Mouse (Mus musculus) gastrocnemius, postnatal 25 days (tissue): ENCODE data around the gene Ecm2. TPM values are rescaled to one million over a fixed set of nuclear protein-coding genes. Genes with fewer than 3 reads are reported as not detected.
A peak's percentile ranks its signal among the peaks of the same experiment; 100 is the strongest.

Experiments used
- DNase-seq: peaks from one replicate; pipeline ENCODE4 v3.0.0; 2022
- total RNA-seq, 2 experiments: library from RNA; stranded (reverse); gene quantifications; 1 replicate in 1 of 2; 2 replicates in 1 of 2; pipeline ENCODE4 v1.2.3; 2021

Gene Ecm2
- total RNA-seq, 2 experiments from 2014 or later: 9.6 to 10.9 TPM

DNA sequence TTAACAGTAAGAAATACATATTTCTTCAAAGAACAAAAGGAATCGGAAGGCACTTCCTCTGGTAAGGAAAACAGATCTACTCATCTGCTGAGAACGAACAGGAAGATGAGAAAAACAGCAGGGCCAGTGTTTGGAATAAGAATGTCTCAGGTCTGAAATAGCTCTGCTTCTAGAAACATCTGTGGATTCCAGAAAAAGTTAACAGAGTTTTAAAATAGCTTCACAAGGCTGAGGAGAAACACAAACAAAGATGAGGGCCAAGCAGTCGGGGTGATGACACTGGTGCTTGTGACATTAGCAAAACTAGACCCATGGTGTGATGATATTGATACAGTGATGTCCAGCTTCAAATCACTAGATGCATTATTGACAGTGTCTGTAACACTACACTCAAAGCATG is 2.6 kb downstream of the Ecm2 start:
- peak; percentile 21 for DNase-seq

DNA sequence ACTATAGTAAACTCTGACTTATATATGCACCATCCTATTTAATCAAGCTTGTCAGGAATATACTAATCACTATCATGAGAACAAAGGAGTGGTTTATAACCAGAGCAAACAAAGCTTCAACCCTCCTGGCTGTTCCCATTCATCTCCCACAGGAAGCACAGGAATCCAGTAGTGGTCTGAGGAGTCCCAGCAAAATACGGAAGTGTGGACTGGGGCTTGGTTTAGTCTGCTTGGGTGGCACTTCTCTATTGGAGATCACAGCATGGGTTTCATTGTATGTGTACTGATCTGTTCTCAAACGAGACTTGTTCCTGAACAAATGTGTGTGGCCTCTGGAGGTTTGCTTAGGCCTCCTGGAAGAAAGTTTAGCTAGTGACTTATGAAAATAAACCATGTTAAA is 14.2 kb downstream of the Ecm2 start:
- no peak for DNase-seq

DNA sequence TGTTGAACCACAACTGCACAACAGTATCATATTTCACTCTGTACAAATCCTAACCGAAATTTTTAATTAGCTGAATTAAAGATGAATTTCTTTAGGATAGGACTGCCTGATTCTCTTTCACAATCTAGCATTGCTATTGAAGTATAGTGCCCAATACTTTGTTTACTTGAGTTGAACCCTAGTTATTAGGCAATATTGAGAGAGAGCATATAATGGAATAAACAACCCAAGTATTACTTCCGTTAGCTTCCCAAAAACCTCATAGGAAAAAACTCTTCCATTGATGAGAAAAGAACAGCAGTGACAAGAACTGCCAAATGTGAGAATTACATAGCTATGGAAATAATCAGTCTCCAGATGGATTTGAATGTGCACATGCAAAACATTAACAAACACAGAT is 21.6 kb downstream of the Ecm2 start:
- no peak for DNase-seq

GRCm38 (mm10) chr13:49530636-49531035 is 26.0 kb downstream of the Ecm2 start:
- DNase-seq: no peak

- no peak for DNase-seq
Measured at GRCm38 (mm10) chr13:49536946-49537345, 32.3 kb downstream of the Ecm2 start.

DNA sequence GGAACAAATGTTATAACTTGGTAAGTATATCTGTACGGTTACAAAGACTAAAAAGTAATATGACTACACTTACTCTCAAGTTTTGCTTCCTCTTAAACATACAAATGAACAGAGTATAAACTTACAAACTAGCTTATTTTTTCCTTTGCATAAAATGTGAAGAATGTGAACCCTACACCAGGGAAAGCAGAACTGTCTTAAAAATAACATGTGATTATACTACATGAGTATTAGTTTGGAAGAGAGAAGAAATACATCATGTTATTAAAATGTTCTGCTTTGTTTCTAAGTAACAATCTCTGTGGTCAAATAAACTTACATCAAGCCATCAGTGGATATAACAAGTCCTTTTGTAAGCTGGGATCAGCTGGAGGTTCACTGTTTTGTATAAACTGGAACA is 34.1 kb downstream of the Ecm2 start:
- DNase-seq: no peak

DNA sequence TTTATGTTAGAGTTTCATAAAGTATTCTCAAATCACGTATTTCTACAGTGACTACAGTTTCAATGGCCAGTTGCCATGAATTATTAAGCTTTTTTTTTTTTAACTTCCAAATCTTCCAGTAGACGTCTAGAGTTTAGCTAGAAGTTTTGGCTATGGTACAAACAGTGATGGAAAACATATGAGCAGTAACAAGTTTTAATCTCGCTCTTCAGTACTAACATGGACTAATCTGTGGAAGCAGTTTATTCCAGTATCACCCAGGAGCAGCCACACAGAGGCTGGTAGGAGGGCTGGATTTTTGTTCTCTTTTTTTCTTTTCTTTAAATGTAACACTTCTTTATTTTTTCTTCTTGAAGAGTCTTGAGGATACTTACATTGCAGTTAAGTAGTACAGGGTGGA is 39.7 kb downstream of the Ecm2 start, which contains the start of gene Aspn:
Gene Aspn (plus strand): TSS at position 165 of the 400 bp plus-strand sequence.
- DNase-seq: no peak

- DNase-seq: no peak
Measured at GRCm38 (mm10) chr13:49545646-49546045, 41.0 kb downstream of the Ecm2 start.

DNA sequence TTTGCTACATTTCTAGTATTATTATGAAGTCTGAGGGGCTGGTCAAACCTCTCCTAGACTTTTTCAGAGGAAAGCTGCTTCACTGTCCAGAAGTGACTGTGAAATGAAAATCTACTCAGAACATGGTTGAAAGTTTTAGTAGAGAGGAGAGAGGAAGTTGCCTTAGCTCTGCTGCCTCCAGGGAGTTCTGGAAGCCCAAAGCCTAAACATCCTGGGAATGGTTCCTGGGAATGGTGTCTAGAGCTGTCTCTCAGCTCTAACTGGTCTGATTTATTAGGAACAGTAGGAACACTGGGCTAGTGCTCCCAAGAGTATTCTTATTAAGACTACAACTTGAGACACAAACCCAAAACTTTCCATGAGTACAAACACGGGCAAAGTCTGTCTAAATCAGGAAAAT is 41.9 kb downstream of the Ecm2 start:
- DNase-seq: peak; percentile 37

- DNase-seq: no peak
Measured at GRCm38 (mm10) chr13:49547563-49548150, 43.0 kb downstream of the Ecm2 start.

- no peak for DNase-seq
Measured at GRCm38 (mm10) chr13:49549616-49550015, 45.0 kb downstream of the Ecm2 start.

DNA sequence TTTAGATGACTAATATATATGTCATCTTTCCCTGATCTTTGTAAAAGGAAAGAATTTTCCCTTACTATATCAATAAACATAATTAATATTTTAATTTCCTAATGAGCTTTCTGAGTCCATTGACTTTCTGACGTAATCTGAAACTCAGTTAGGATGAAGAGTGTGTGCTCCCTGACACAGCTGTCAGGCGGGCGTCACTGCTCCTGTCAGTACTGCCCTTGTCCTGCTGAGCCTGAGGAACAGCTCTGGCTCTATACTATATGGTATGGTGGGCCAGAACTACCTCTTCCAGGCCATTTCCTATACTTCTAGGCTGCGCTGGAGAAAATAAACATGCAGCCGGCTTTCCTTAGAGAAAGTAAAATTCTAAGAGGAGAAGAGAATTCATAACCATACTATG is 49.9 kb downstream of the Ecm2 start:
- no peak for DNase-seq

DNA sequence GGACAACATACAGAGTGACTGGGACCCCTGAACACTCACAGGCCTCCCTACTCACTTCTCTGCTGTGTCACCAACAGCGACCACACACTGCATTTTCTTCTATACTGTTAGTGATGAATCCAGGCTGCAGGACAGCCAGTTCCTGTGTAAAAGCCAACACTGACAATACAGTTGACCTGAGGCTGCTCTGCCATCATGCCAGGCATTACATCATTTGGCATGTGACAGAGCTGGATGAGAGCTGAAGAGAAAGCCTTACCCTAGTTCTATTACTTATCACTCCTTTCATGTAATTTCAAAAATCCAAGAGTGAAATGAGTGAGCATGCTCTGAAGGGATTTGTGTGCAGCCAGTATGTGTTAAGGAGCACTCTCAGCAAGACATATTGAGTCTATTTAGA is 51.6 kb downstream of the Ecm2 start:
- DNase-seq: peak; percentile 49

- no peak for DNase-seq
Measured at GRCm38 (mm10) chr13:49556924-49557323, 52.3 kb downstream of the Ecm2 start.

DNA sequence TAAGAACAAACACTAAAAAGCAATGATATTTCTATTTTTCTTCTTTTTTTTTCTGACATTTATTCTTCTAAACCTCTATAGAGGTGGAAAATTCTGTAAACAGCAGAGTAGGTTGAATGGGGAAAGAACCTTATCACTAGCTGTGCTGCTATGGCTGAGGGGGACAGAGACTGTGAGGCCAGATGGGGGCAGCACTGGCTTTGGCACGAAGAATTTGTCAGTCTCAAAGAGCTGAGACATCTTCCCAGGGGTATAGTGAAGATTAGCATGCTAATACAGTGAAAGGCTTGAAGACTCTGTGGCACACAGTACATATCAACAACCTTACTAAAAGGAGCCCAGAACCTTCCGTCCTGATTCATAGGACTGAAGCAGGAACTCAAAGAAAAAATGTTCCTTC is 54.6 kb downstream of the Ecm2 start:
- peak; percentile 42 for DNase-seq

DNA sequence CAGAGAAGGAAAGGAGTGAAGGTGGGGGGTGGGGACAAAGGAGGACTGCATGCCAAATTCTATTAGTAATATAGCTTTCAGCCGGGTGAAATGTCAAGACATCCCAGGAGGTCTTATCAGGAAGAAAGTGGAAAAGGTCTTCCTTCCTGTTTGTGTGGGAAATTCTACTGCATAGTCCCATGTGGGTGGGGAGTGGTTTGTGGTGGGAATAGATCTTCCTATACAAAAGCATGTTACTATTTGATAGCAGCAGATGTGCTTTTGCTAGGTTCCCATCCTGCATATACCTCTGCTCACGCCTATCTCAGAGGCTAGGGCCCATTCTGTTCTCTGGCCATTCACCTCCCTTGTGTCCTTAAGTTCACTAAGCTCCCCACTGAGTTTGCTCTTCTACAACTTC is 56.3 kb downstream of the Ecm2 start:
- no peak for DNase-seq

GRCm38 (mm10) chr13:49564347-49564746 is 59.7 kb downstream of the Ecm2 start:
- DNase-seq: no peak

GRCm38 (mm10) chr13:49570371-49570770 is 65.8 kb downstream of the Ecm2 start:
- DNase-seq: no peak

DNA sequence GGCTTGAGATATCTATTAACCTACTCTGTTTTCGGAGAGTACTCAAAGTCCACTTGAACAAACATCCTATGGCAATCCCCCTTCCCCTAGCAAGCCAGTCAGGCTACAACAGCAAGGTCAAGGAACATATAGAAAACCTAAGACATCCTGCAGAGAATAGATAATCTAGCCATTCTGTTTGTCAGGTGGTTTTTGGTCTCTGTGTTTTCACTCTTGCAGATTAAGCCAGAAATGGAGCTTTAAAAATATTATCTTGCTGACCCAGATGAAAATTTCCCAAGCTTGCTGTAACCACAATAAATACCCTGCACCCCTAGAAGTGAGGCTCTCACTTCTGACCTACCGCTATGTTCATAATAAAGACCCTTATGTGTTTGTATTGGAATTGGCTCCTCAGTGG is 66.8 kb downstream of the Ecm2 start:
- DNase-seq: no peak

- no peak for DNase-seq
Measured at GRCm38 (mm10) chr13:49581541-49582530, 77.2 kb downstream of the Ecm2 start, which contains the start of gene Omd. Gene Omd (plus strand): TSS chr13:49582462.
